Mouse (Mus musculus): ENCODE results near the gene Hapln2. TPM values are rescaled to one million over a fixed set of nuclear protein-coding genes. Genes with fewer than 3 reads are reported as not detected.

Gene Hapln2
- total and polyA plus RNA-seq, 3 experiments, result not detected

DNA sequence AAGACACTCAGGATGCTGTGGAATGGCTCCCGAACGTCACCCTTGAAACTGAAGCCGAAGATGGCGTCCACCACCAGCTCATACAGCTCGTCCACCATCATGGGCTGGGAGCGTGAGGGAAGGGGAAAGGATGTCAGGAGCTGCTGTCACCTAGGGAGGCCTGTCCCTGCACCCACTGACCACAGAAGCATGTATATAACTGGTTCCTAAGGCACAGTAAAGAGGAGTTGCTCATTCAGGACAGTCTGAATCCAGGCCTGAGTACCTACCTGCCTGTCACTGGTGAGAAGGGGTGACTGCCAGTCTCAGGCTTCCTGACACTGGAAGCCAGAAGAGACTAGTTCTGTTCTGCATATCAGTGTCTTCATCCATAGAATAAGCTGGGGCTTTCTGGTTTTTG lies 29.6 kb upstream of the Hapln2 start:
- Histone ChIP-seq H3K27me3 (replicated peaks) (peaks cover 5% of the 10 kb centered on the region), H3K27ac (ENCODE audit: insufficient read depth, low read depth) (no peak overlapping the region), H3K36me3 (replicated peaks in 1 of 2; ENCODE audit: control insufficient read depth in 1 of 2, insufficient read depth in 1 of 2, low read length in 1 of 2) (peaks cover 42 to 52% of the 10 kb centered on the region in 2 experiments), H3K4me1 (ENCODE audit: control insufficient read depth in 1 of 2, insufficient read depth in 2 of 2) (peaks cover 4 to 20% of the 10 kb centered on the region in 2 experiments), H3K4me2 (ENCODE audit: insufficient read depth, low read depth, poor library complexity, severe bottlenecking) (peak overlapping the region; percentile 58), H3K9ac (ENCODE audit: insufficient read depth, low read depth) (no peak overlapping the region; the same call in 1 of the 2 replicates), H3K9me3 (replicated peaks; ENCODE audit: low read length) (no peaks in the 10 kb centered on the region), H3K4me3 (replicated peaks in 1 of 3; ENCODE audit: low read depth in 2 of 3, low read length in 2 of 3, poor library complexity in 1 of 3) (peak overlapping the region in 1 of 3 experiments; percentile 7), H3K79me2 (replicated peaks; ENCODE audit: control insufficient read depth, extremely low read depth, insufficient read depth, poor library complexity, severe bottlenecking) (no peaks in the 10 kb centered on the region)
- dilution Hi-C loops (cut with MboI; ENCODE audit: extremely low pct_ligation_motif_present, extremely low pct_unique_long_range_greater_than_20kb, low sequenced_read_pairs) (no loop called here), in situ Hi-C loops (cut with MboI; ENCODE audit: low pct_ligation_motif_present, low pct_unique_long_range_greater_than_20kb, low sequenced_read_pairs) (no loop called here)
- DNase-seq (ENCODE audit: extremely low read depth), result no peak
- TF ChIP-seq SMC3 (IDR thresholded peaks at IDR 0.05; ENCODE audit: low read depth, low read length), result no peak
- TF ChIP-seq MEF2A (IDR thresholded peaks at IDR 0.05; ENCODE audit: borderline replicate concordance, low read depth, low read length), result no peak
- 0 out of 2 replicates have a peak, but pooled peaks have one; percentile 1 for TF ChIP-seq POLR2AphosphoS2 (IDR thresholded peaks at IDR 0.05; ENCODE audit: low read depth, low read length)

DNA sequence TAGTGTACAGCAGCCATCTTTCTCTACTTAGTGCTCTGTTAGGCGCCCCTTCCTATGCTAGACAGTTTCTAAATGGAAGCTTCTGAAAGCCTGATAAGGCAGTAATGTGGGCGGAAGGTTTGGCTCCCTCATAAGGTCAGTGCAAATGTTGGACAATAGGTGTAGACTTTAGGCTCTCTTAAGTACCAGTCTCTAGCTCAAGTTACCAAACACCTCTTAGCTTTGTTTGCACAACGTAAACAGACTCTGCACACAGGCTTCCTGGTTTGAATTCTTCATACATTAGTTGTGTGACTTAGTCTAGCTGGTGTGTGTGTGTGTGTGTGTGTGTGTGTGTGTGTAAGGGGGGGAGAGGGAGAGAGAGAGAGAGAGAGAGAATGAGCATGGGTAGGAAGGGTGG lies 22.1 kb upstream of the Hapln2 start:
- Histone ChIP-seq H3K27me3 (replicated peaks) (no peaks in the 10 kb centered on the region), H3K4me1 (ENCODE audit: control insufficient read depth in 1 of 2, insufficient read depth in 2 of 2) (peaks cover 3 to 10% of the 10 kb centered on the region in 2 experiments; a peak in 2 of 4 replicates), H3K4me3 (replicated peaks in 1 of 3; ENCODE audit: low read depth in 2 of 3, low read length in 2 of 3, poor library complexity in 1 of 3) (no peak overlapping the region), H3K9me3 (replicated peaks; ENCODE audit: low read length) (no peaks in the 10 kb centered on the region), H3K4me2 (ENCODE audit: insufficient read depth, low read depth, poor library complexity, severe bottlenecking) (no peak overlapping the region), H3K9ac (ENCODE audit: insufficient read depth, low read depth) (no peak overlapping the region), H3K27ac (ENCODE audit: insufficient read depth, low read depth) (no peak overlapping the region), H3K36me3 (replicated peaks in 1 of 2; ENCODE audit: control insufficient read depth in 1 of 2, insufficient read depth in 1 of 2, low read length in 1 of 2) (peaks cover 59 to 90% of the 10 kb centered on the region in 2 experiments), H3K79me2 (replicated peaks; ENCODE audit: control insufficient read depth, extremely low read depth, insufficient read depth, poor library complexity, severe bottlenecking) (peaks cover 54% of the 10 kb centered on the region)
- DNase-seq (ENCODE audit: extremely low read depth), result no peak
- in situ Hi-C loops (cut with MboI; ENCODE audit: low pct_ligation_motif_present, low pct_unique_long_range_greater_than_20kb, low sequenced_read_pairs), result no loop called here
- no peak for TF ChIP-seq SMC3 (IDR thresholded peaks at IDR 0.05; ENCODE audit: low read depth, low read length)
- dilution Hi-C loops (cut with MboI; ENCODE audit: extremely low pct_ligation_motif_present, extremely low pct_unique_long_range_greater_than_20kb, low sequenced_read_pairs), result no loop called here

DNA sequence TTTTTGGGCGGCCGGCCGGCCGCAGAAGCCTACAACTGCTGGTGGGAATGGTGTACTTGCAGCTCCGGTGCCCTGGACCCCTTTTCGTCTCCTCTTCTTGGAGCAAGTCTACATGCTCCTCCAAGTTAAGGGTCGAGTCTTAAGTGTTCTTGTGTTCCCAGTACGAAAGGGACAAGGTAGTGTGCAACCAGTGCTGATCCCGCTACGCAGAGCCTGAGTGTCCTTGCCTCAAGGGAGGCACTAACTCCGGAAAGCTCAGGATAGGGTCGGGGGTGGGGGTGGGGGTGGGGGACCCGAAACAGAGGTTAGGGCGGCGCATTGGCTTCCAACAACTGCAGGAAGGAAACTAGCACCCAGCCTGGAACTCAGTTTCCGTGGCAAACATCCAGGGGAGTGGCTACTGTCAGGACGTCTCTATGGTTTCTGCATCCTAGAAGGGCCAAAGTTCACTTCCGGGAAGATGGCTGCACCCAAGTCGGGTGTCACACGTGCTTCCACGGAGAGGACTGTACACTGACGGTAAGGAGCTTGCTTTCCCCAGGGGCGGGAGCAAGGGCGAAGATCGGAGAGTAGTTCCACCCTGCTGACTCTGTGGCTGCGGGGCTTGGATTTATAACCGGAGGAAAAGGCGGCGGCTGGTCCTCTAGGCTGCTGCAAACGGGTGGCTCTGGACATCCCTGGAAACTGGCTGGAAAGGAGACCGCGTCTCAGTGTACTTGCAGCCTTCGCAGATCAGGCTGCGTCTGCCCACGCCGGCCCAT lies 15.5 kb upstream of the Hapln2 start, which contains the start of gene Gpatch4:
TSS of gene Gpatch4 (plus strand) at position 448 of the 761 bp plus-strand sequence.
- peak within 1 kb of the TSS; percentile 22 for H3K27ac ChIP-seq (ENCODE audit: insufficient read depth, low read depth)
- H3K4me2 ChIP-seq (ENCODE audit: insufficient read depth, low read depth, poor library complexity, severe bottlenecking), result peak within 1 kb of the TSS; percentile 84
- peak within 1 kb of the TSS; percentile 94 to 100 (median 99) for H3K4me3 ChIP-seq (replicated peaks in 1 of 3; ENCODE audit: low read depth in 2 of 3, low read length in 2 of 3, poor library complexity in 1 of 3)
- peaks cover 7 to 20% of the 10 kb centered on the region in 2 experiments; a peak in 3 of 4 replicates for H3K4me1 ChIP-seq (ENCODE audit: control insufficient read depth in 1 of 2, insufficient read depth in 2 of 2)
- peaks cover 13 to 23% of the 10 kb centered on the region in 2 experiments for H3K36me3 ChIP-seq (replicated peaks in 1 of 2; ENCODE audit: control insufficient read depth in 1 of 2, insufficient read depth in 1 of 2, low read length in 1 of 2)
- H3K79me2 ChIP-seq (replicated peaks; ENCODE audit: control insufficient read depth, extremely low read depth, insufficient read depth, poor library complexity, severe bottlenecking), result peaks cover 44% of the 10 kb centered on the region
- H3K9me3 ChIP-seq (replicated peaks; ENCODE audit: low read length), result no peaks in the 10 kb centered on the region
- in situ Hi-C loops (cut with MboI; ENCODE audit: low pct_ligation_motif_present, low pct_unique_long_range_greater_than_20kb, low sequenced_read_pairs) (no loop called here), dilution Hi-C loops (cut with MboI; ENCODE audit: extremely low pct_ligation_motif_present, extremely low pct_unique_long_range_greater_than_20kb, low sequenced_read_pairs) (no loop called here)
- peaks cover 27% of the 10 kb centered on the region for H3K27me3 ChIP-seq (replicated peaks)
- peak within 1 kb of the TSS; percentile 90 for H3K9ac ChIP-seq (ENCODE audit: insufficient read depth, low read depth)
- peak; percentile 96 for DNase-seq (ENCODE audit: extremely low read depth)
- TF ChIP-seq POLR2A (IDR thresholded peaks at IDR 0.05; ENCODE audit: low read depth, low read length) (peak; percentile 95), BHLHE40 (IDR thresholded peaks at IDR 0.05; ENCODE audit: low read depth, low read length) (peak; percentile 91), POLR2AphosphoS2 (IDR thresholded peaks at IDR 0.05; ENCODE audit: low read depth, low read length) (peak; percentile 78), E2F4 (IDR thresholded peaks at IDR 0.05; ENCODE audit: insufficient replicate concordance, low read depth, low read length) (no peak), ZKSCAN1 (IDR thresholded peaks at IDR 0.05; ENCODE audit: borderline replicate concordance, low read depth, low read length) (no peak), HCFC1 (IDR thresholded peaks at IDR 0.05; ENCODE audit: low read depth, low read length) (peak; percentile 89), JUND (conservative IDR thresholded peaks at IDR 0.05; ENCODE audit: low read depth, low read length) (no peak), RCOR1 (conservative IDR thresholded peaks at IDR 0.05; ENCODE audit: low read depth, low read length) (no peak), NELFE (IDR thresholded peaks at IDR 0.05; ENCODE audit: low read depth, low read length) (peak; percentile 84), MYC (IDR thresholded peaks at IDR 0.05; ENCODE audit: low read depth, low read length) (peak; percentile 100), CHD2 (IDR thresholded peaks at IDR 0.05; ENCODE audit: low read length) (no peak), ZMIZ1 (IDR thresholded peaks at IDR 0.05; ENCODE audit: low read depth, low read length) (no peak; the same call in 1 of the 2 replicates), MXI1 (IDR thresholded peaks at IDR 0.05; ENCODE audit: low read depth, low read length) (peak; percentile 100), SIN3A (IDR thresholded peaks at IDR 0.05; ENCODE audit: low read length) (peak; percentile 100), ZC3H11A (IDR thresholded peaks at IDR 0.05; ENCODE audit: low read depth, low read length) (no peak), PAX5 (IDR thresholded peaks at IDR 0.05; ENCODE audit: low read length) (no peak), TCF12 (IDR thresholded peaks at IDR 0.05; ENCODE audit: low read depth, low read length) (peak; percentile 78), GABPA (IDR thresholded peaks at IDR 0.05; ENCODE audit: insufficient replicate concordance, low read depth, low read length) (no peak; the same call in 1 of the 2 replicates), SMC3 (IDR thresholded peaks at IDR 0.05; ENCODE audit: low read depth, low read length) (no peak), UBTF (IDR thresholded peaks at IDR 0.05; ENCODE audit: low read depth, low read length) (no peak), ZNF384 (IDR thresholded peaks at IDR 0.05; ENCODE audit: low read depth, low read length) (no peak), MEF2A (IDR thresholded peaks at IDR 0.05; ENCODE audit: borderline replicate concordance, low read depth, low read length) (peak; percentile 39; the same call in 1 of the 2 replicates), USF1 (IDR thresholded peaks at IDR 0.05; ENCODE audit: low read depth, low read length) (no peak)

All from CH12.LX (cell line).